Mouse (Mus musculus) lung, postnatal 0 days (tissue): Measurements from ENCODE around the gene Susd6.

ENCODE experiments used
- CTCF ChIP-seq: IDR thresholded peaks from 2 replicates; pipeline ENCODE4 v1.5.1; 2016; ENCODE audit warnings: antibody characterized with exemption, mild to moderate bottlenecking
- EP300 ChIP-seq: IDR thresholded peaks from 2 replicates; pipeline ENCODE4 v1.6.1; 2016; ENCODE audit warnings: antibody characterized with exemption, mild to moderate bottlenecking, control low read depth

GRCm38 (mm10) chr12:80925919-80926318, 135.6 kb downstream of the Susd6 start:
- no peak for TF ChIP-seq CTCF
- TF ChIP-seq EP300: no peak
